Mouse (Mus musculus): ENCODE data around the gene Tmem30b. TPM values are rescaled to one million over a fixed set of nuclear protein-coding genes. Genes with fewer than 3 reads are reported as not detected.

Gene Tmem30b
- polyA plus RNA-seq, 2 experiments = 13.8 to 17.0 TPM

DNA sequence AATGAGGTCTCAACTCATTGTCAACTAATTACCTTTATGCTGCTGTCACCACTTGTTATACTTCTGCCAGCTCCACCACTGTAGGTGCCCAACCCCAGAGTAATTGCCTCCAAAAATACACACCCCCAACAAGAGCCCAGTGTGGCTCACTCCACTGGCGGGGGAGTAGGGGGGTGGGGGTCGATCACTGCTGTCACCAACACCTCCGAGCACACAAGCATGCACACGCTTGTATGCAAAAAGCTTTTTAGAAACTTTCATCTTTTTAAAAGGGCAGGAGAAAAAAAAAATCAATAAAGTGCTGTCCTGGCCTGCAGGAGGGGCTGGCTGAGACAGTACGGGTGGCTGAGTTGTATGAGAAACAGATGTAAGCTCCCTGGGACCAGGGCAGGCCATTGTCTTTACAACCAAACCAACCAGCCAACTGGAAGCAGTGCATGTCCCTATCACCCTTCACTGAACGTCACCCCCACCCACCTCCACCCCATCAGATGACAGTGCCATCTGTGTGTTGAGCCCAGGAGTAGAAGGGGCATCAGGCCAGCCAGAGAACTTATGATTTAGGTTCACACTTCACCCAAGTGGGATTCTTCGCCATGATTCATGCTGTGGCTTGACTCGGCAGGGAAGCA is 20.8 kb downstream of the Tmem30b start:
- H3K4me2 ChIP-seq (replicated peaks; ENCODE audit: low read depth, low read length, severe bottlenecking) = no peak overlapping the region
- H3K9ac ChIP-seq (ENCODE audit: low read depth, low read length, severe bottlenecking) = no peak overlapping the region
- ATAC-seq (ENCODE audit: low FRiP score, low read depth) (no peak), DNase-seq (ENCODE audit: low spot score) (no peak)
- no peak for TF ChIP-seq POLR2A (IDR thresholded peaks at IDR 0.05; ENCODE audit: borderline replicate concordance, extremely low read depth, insufficient read depth, insufficient read length)
- no peaks in the 10 kb centered on the region for H3K9me3 ChIP-seq (ENCODE audit: control insufficient read depth, low read length)
- WGBS = 23% methylated on average over 7 of the region's 8 CpGs
- peaks cover 6% of the 10 kb centered on the region; the same call in 1 of the 2 replicates for H3K27me3 ChIP-seq (ENCODE audit: control insufficient read depth, insufficient read depth, low read length)
- peaks cover 31% of the 10 kb centered on the region for H3K4me1 ChIP-seq (ENCODE audit: control insufficient read depth, insufficient read depth, low read length)
- H3K4me3 ChIP-seq (replicated peaks; ENCODE audit: low read length) = no peak overlapping the region
- H3K27ac ChIP-seq (replicated peaks; ENCODE audit: low read depth, low read length) = no peak overlapping the region
- no peaks in the 10 kb centered on the region for H3K36me3 ChIP-seq (ENCODE audit: control insufficient read depth, insufficient read depth, low read length)

DNA sequence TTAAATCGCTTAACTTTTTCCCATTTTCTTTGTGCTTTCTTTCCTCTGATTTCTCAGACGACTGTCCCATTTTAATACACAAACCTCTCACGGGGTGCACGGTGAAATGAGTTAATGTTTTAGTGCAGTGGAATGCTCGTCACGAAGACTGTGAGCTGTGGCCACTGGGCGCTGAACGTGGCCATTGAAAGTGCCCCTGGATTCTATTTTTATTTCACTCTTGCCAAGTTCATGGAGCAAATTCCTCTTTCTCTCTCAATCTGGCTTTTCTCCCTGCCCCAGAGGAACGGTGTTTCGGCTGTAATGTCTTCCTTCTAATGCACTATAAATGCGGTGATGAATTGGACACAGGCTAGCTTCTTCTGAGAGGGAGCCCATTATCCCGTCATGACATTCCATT is 23.1 kb downstream of the Tmem30b start:
- WGBS = 28% methylated on average over 12 of the region's 12 CpGs
- H3K4me2 ChIP-seq (replicated peaks; ENCODE audit: low read depth, low read length, severe bottlenecking) = no peak overlapping the region
- no peak overlapping the region for H3K27ac ChIP-seq (replicated peaks; ENCODE audit: low read depth, low read length)
- no peak for TF ChIP-seq POLR2A (IDR thresholded peaks at IDR 0.05; ENCODE audit: borderline replicate concordance, extremely low read depth, insufficient read depth, insufficient read length)
- H3K9me3 ChIP-seq (ENCODE audit: control insufficient read depth, low read length) = no peaks in the 10 kb centered on the region
- ATAC-seq (ENCODE audit: low FRiP score, low read depth) = no peak
- no peak overlapping the region for H3K4me3 ChIP-seq (replicated peaks; ENCODE audit: low read length)
- H3K27me3 ChIP-seq (ENCODE audit: control insufficient read depth, insufficient read depth, low read length) = peaks cover 7% of the 10 kb centered on the region; the same call in 1 of the 2 replicates
- no peak overlapping the region for H3K9ac ChIP-seq (ENCODE audit: low read depth, low read length, severe bottlenecking)
- no peak for DNase-seq (ENCODE audit: low spot score)
- H3K36me3 ChIP-seq (ENCODE audit: control insufficient read depth, insufficient read depth, low read length) = no peaks in the 10 kb centered on the region
- H3K4me1 ChIP-seq (ENCODE audit: control insufficient read depth, insufficient read depth, low read length) = peaks cover 30% of the 10 kb centered on the region

- Histone ChIP-seq H3K9me3 (ENCODE audit: control insufficient read depth, low read length) (no peaks in the 10 kb centered on the region), H3K4me2 (replicated peaks; ENCODE audit: low read depth, low read length, severe bottlenecking) (no peak overlapping the region), H3K36me3 (ENCODE audit: control insufficient read depth, insufficient read depth, low read length) (no peaks in the 10 kb centered on the region), H3K9ac (ENCODE audit: low read depth, low read length, severe bottlenecking) (no peak overlapping the region), H3K27ac (replicated peaks; ENCODE audit: low read depth, low read length) (no peak overlapping the region; the same call in 1 of the 2 replicates), H3K4me1 (ENCODE audit: control insufficient read depth, insufficient read depth, low read length) (peaks cover 32% of the 10 kb centered on the region), H3K4me3 (replicated peaks; ENCODE audit: low read length) (no peak overlapping the region), H3K27me3 (ENCODE audit: control insufficient read depth, insufficient read depth, low read length) (peaks cover 7% of the 10 kb centered on the region; the same call in 1 of the 2 replicates)
- DNase-seq (ENCODE audit: low spot score) = peak; percentile 31
- 12% methylated on average over 3 of the region's 3 CpGs for WGBS
- TF ChIP-seq POLR2A (IDR thresholded peaks at IDR 0.05; ENCODE audit: borderline replicate concordance, extremely low read depth, insufficient read depth, insufficient read length) = no peak
- ATAC-seq (ENCODE audit: low FRiP score, low read depth) = no peak
Observed at GRCm38 (mm10) chr12:73521944-73522343, 24.2 kb downstream of the Tmem30b start.

GRCm38 (mm10) chr12:73521238-73521841 is 24.9 kb downstream of the Tmem30b start:
- Histone ChIP-seq H3K27ac (replicated peaks; ENCODE audit: low read depth, low read length) (no peak overlapping the region; the same call in 1 of the 2 replicates), H3K36me3 (ENCODE audit: control insufficient read depth, insufficient read depth, low read length) (no peaks in the 10 kb centered on the region), H3K27me3 (ENCODE audit: control insufficient read depth, insufficient read depth, low read length) (peaks cover 7% of the 10 kb centered on the region; the same call in 1 of the 2 replicates), H3K9me3 (ENCODE audit: control insufficient read depth, low read length) (no peaks in the 10 kb centered on the region), H3K4me2 (replicated peaks; ENCODE audit: low read depth, low read length, severe bottlenecking) (no peak overlapping the region), H3K4me3 (replicated peaks; ENCODE audit: low read length) (no peak overlapping the region), H3K4me1 (ENCODE audit: control insufficient read depth, insufficient read depth, low read length) (peaks cover 32% of the 10 kb centered on the region), H3K9ac (ENCODE audit: low read depth, low read length, severe bottlenecking) (no peak overlapping the region)
- ATAC-seq (ENCODE audit: low FRiP score, low read depth) = no peak; the same call in 1 of the 2 replicates
- TF ChIP-seq POLR2A (IDR thresholded peaks at IDR 0.05; ENCODE audit: borderline replicate concordance, extremely low read depth, insufficient read depth, insufficient read length) = no peak
- DNase-seq (ENCODE audit: low spot score) = no peak
- WGBS = 11% methylated on average over 15 of the region's 15 CpGs

GRCm38 (mm10) chr12:73517768-73518167 is 28.4 kb downstream of the Tmem30b start:
- Histone ChIP-seq H3K9ac (ENCODE audit: low read depth, low read length, severe bottlenecking) (no peak overlapping the region), H3K4me2 (replicated peaks; ENCODE audit: low read depth, low read length, severe bottlenecking) (no peak overlapping the region), H3K9me3 (ENCODE audit: control insufficient read depth, low read length) (no peaks in the 10 kb centered on the region), H3K36me3 (ENCODE audit: control insufficient read depth, insufficient read depth, low read length) (no peaks in the 10 kb centered on the region), H3K27me3 (ENCODE audit: control insufficient read depth, insufficient read depth, low read length) (0 out of 2 replicates have a peak, but pooled peaks cover 7% of the 10 kb centered on the region), H3K27ac (replicated peaks; ENCODE audit: low read depth, low read length) (no peak overlapping the region), H3K4me1 (ENCODE audit: control insufficient read depth, insufficient read depth, low read length) (peaks cover 18% of the 10 kb centered on the region), H3K4me3 (replicated peaks; ENCODE audit: low read length) (no peak overlapping the region)
- 74% methylated on average over 12 of the region's 12 CpGs for WGBS
- no peak for ATAC-seq (ENCODE audit: low FRiP score, low read depth)
- no peak for DNase-seq (ENCODE audit: low spot score)
- no peak for TF ChIP-seq POLR2A (IDR thresholded peaks at IDR 0.05; ENCODE audit: borderline replicate concordance, extremely low read depth, insufficient read depth, insufficient read length)

Data from limb, embryonic 14.5 days (tissue).